Mouse (Mus musculus): ENCODE measurements at regions not wholly inside any gene's neighbourhood (a gene's known extent, or its start where the extent isn't known, plus 50 kb on each side); places are given as distances from the start of the nearest gene placed in this dataset.

- DNase-seq (ENCODE audit: low spot score): no peak
Measured at GRCm38 (mm10) chr1:61135597-61136545, 158.1 kb downstream of the Icos start.

- DNase-seq (ENCODE audit: low spot score): no peak
Measured at GRCm38 (mm10) chr1:61137210-61137885, 159.6 kb downstream of the Icos start.

- DNase-seq (ENCODE audit: low spot score): no peak
Measured at GRCm38 (mm10) chr1:61137954-61138353, 160.2 kb downstream of the Icos start.

- DNase-seq (ENCODE audit: low spot score): peak; percentile 56
Measured at GRCm38 (mm10) chr1:61139291-61139983, 161.7 kb downstream of the Icos start.

DNA sequence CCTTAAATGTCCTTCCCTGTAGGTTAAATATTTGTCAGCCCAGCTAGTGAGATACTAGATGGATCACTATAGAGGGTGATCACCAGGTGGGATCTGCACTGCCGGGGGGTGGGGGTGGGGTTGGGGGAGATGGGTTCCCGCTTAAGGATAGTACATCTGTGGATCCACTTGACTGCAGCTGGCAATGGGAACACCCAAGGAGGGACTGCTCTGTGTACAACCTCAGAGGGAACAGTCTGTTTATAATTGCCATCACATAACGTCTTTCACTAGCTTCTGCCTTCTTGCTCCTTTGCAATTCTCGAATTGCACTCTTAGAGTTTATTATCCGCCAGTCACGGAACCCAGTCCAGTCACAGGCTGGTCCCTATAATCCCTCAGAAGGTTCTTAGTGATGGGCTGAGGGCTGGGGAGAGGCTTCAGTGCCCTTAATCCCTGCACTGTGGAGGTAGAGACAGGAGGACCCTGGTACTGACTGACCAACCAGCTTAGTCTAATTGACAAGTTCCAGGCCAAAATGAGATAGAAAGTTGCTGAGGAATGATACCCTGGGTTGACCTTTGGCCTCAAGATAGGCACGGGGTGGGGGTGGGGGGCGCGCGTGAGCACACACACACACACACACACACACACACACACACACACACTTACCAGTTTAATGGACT is 162.4 kb downstream of the Icos start:
- DNase-seq (ENCODE audit: low spot score): no peak

- DNase-seq (ENCODE audit: low spot score): no peak
Measured at GRCm38 (mm10) chr1:61140870-61141591, 163.3 kb downstream of the Icos start.

DNA sequence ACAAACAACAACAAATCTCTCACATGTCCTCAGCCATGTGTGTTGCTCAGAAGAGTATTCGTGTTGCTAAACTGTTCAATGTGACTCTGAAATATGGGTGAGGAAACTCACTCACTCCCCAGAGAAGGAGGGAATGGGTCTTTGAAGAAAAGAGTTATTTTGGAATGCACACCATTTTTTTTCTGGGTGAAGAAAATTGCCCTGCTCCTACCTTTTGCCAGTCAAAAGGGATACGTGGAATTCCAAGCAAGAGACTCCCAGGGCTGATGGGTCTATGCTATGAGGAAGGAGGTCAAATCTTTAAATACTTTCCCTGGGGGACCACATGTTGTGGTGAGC is 163.8 kb downstream of the Icos start:
- DNase-seq (ENCODE audit: low spot score): no peak

DNA sequence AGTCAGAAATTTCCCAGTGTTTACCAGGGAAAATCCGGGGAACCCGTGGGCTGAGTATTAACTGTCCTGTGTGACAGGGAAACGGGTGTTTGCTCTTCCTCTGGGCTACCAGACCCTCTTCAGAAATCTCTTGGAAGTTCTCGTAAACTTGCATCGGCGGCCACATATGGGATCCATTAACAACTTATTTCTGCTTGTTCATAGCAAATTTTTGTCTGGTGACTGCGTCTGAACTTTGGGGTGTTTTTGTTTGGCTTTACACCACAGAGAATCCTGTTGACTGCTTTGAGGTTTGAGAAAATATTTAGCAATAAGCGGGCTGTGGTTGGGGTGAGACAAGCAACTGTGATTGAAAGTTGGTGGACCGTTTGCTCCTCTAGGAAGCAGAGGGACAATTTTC is 164.2 kb downstream of the Icos start:
- no peak for DNase-seq (ENCODE audit: low spot score)

GRCm38 (mm10) chr1:61143030-61143753 is 165.5 kb downstream of the Icos start:
- DNase-seq (ENCODE audit: low spot score): no peak

DNA sequence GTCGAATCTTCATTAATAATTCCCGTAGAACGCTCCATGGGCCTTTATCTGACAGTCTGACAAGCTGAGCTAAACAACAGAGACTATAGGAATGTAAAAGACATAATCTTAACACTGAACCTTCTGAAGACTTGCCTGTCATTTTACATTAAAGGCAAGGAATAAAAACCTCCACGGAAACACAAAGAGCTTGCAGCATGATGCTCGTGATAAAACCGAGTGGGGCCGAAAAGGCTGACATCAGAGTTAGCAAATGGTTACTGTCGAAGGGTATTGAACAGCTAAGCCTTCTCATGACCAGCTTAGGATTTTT is 166.0 kb downstream of the Icos start:
- no peak for DNase-seq (ENCODE audit: low spot score)

GRCm38 (mm10) chr1:61145013-61145412 is 167.3 kb downstream of the Icos start:
- no peak for DNase-seq (ENCODE audit: low spot score)

DNA sequence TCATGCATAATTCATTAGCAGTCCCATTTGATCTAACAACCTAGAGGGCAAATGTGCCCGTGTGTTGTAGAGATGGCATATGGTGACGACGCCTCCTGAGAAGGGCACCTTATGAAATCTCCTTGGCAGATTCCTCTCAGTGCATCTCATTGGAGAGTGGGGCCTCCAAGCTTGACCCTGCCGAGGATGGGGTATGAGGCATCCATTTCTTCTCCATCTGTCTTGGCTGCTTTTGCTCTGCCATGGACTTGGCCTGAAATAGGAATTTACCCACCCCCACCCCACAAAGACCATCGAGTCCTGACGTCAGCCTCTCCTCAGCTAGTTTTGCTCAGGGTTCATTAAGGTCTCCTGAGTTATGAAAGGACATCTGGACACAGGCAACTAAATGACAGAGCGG is 167.8 kb downstream of the Icos start:
- no peak for DNase-seq (ENCODE audit: low spot score)

- DNase-seq (ENCODE audit: low spot score): no peak
Measured at GRCm38 (mm10) chr1:61146222-61146723, 168.5 kb downstream of the Icos start.

DNA sequence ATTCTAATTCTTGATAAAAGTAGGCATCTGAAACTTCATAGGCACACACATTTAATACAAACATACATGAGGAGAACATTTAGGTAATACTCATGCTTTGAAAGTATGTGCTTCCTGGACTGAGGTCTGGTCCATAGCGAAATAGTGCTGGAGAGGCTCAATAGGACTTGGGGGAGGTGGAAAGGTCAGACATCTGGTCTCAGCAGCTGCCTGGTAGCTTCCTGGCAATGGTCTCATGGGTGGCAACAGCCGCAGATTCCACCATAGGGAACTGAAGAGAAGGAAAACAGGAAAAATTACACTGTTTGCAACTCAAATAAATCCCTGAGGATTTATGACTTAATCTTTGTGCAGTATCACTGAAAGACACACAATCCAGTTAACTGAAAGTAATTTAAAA is 174.0 kb downstream of the Icos start:
- no peak for DNase-seq (ENCODE audit: low spot score)

DNA sequence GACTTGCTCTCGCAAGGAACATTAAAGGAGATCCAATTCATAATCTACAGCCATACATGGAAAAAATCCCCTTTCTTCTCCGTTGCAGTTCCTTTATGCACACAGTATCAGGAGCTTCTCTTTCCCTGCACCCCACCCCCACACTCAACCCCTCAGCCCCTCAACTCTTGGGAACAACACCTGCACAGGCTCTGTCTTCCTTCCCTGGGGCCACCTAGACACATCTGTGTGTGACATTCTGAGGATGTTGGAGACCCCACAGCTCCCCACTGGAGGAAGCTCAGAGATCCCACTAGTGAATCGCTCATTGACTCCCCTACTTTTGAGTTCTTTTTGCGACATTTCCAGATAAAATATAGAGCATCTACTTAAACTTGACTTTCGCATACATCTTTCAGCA is 174.4 kb downstream of the Icos start:
- DNase-seq (ENCODE audit: low spot score): no peak

DNA sequence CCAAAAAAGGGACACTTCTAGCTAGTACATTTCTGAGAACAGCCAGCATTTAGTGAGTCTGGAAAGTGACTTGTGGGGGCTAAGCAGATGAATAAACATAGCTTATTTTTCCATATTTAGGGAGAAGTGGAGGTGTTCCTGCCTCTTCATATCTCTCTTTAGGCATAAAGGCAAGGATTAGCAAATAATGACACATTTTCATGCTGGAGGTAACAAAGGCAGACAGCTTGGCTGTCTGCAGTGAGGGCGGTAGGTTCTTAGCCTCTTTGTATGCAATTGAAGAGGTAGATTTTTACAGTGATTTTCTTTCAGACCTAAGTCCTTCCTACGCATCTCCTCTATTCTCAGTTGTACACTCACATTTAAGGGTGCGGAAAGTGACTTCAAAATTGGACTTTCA is 176.5 kb downstream of the Icos start:
- no peak for DNase-seq (ENCODE audit: low spot score)

DNA sequence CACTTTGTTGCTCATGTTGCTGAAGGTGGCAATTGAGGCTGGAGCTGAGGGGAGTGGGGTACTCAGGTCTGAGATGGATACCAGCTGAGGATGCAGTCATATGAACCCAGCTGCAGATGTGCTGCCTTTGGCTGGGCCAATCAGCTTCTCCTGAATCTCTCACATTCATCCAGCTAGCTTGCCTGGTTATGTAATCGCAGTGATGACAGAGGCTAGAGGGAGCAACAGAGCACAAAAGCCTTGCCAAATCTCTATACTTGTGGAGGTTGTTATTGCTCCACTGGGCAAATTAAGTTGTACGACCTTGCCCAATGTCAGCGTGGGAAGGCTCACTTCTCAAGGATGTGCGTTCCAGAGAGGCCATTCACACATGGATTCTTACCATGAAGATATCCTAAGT is 179.5 kb downstream of the Icos start:
- DNase-seq (ENCODE audit: low spot score): no peak

DNA sequence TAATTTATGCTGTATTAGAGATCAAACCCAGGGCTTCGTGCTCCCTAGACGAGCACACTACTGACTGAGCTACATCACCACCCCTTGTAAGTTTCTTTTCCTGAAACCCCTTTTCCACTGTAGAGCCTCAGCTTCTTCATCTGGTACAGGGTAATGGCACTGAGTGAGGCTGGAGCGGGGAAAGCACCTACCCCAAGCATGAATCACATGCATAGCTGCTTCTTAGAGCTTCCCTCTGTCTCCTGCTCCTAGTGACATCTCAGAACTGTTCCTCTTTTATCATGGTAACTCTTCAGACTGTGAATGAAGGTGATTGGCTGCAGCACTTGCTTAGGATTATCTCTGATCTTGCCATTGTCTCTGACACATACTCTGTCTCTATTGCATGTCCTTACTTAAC is 182.8 kb downstream of the Icos start:
- no peak for DNase-seq (ENCODE audit: low spot score)

DNA sequence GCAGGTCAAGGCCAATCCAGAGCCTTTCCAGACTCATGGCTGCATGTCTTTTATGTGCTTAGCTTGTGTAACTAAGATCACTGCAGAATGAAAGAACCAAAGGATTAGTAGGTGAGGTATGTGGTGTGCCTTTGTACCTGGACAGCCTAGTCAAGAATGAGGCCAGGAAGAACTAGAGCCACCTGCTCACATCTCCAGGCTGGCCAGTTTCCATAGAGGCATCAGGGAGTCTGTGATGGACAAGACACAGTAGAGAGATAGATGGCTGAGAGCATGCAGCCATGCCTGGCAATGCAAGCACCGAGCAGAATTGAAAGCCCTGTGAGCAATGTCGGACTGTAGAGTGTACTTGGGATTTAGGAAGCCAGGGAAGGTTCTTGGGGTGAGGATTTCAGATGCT is 186.5 kb downstream of the Icos start:
- DNase-seq (ENCODE audit: low spot score): no peak

- DNase-seq (ENCODE audit: low spot score): no peak
Measured at GRCm38 (mm10) chr1:61171941-61172340, 194.2 kb downstream of the Icos start.

DNA sequence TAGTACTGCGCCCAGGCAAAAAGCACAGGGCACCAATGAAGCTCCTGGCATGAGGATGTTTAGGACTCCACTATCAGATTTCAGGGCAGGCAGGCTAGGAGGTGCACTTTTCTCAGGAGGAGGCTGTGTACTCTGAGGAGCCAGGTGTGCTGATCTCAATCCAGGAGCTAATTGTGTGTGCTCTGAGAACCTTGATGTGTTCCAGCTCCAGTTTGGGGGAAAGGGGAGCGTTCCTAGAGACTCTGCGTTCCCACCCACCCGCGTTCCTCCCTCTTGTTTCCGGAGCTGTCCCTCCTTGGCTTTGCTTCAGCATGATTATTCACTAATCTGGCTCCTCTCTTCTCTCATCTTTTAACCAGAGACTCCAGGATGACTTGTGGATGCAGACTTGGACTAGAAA is 195.2 kb downstream of the Icos start:
- no peak for DNase-seq (ENCODE audit: low spot score)
